Mouse (Mus musculus): ENCODE measurements around the gene Sftpd. TPM values are rescaled to one million over a fixed set of nuclear protein-coding genes. Genes with fewer than 3 reads are reported as not detected.

The Sftpd gene
- polyA plus RNA-seq, 1 experiment = 0.08 TPM

Other genes starting within 250 kb of the Sftpd start
- gene Tspan14, start 218.3 kb downstream of the Sftpd start, polyA plus RNA-seq (2012; rRNA removed) = 100 and 106 TPM in 2 replicates
- gene Fam213a, start 171.4 kb downstream of the Sftpd start, polyA plus RNA-seq (2012; rRNA removed) = 62.5 and 66.8 TPM in 2 replicates
- gene Dydc2, start 115.9 kb downstream of the Sftpd start, polyA plus RNA-seq (2012; rRNA removed) = 0.19 and 0.22 TPM in 2 replicates
- 0.22 TPM in 1 of 2 replicates, not detected in the other for gene Dydc1, start 112.2 kb downstream of the Sftpd start, polyA plus RNA-seq (2012; rRNA removed)
- 0.49 and 1.2 TPM in 2 replicates for gene Mat1a, start 80.1 kb downstream of the Sftpd start, polyA plus RNA-seq (2012; rRNA removed)
- gene Sftpa1, start 53.4 kb downstream of the Sftpd start, polyA plus RNA-seq (2012; rRNA removed) = not detected in 2 replicates
- not detected in 2 replicates for gene Mbl1, start 33.7 kb downstream of the Sftpd start, polyA plus RNA-seq (2012; rRNA removed)
- gene Gm2832, start 93.7 kb upstream of the Sftpd start, polyA plus RNA-seq (2012; rRNA removed) = not detected in 2 replicates
- not detected in 2 replicates for gene Gm5798, start 163.5 kb upstream of the Sftpd start, polyA plus RNA-seq (2012; rRNA removed)
- gene Gm7945, start 201.2 kb upstream of the Sftpd start, polyA plus RNA-seq (2012; rRNA removed) = not detected in 2 replicates
- not detected in 2 replicates for gene Gm6482, start 223.1 kb upstream of the Sftpd start, polyA plus RNA-seq (2012; rRNA removed)

Measured in gonadal fat pad, adult 2 months (tissue).